Comparison of ENCODE assay signal across 9 mouse cellular contexts in genomic region chr14:71092626-71093326, GRCm38 (mm10).
DNase-seq lines count a peak whose midpoint lies in the region; ATAC-seq and TF ChIP-seq lines count a peak whose summit lies in the region.
"Had no signal": no experiment of that assay in that cellular context is flagged by ENCODE, and none has a peak within 500 bp of the region (broad histone marks: within the 10 kb centered on the region; RNA-seq: fewer than 3 reads in every experiment).

No protein-coding gene starts in this region.

- no peak for ATAC-seq in stomach, postnatal 0 days (ENCODE audit: low FRiP score, low TSS enrichment)
- ATAC-seq in activated CD4-positive, CD25-positive, alpha-beta regulatory T cell, adult 4 months = no peak
- no peak for ATAC-seq in liver, embryonic 11.5 days (replicated peaks; ENCODE audit: low FRiP score)

- TF ChIP-seq CTCF in stomach, postnatal 0 days (IDR thresholded peaks at IDR 0.05; ENCODE audit: low read depth) = no peak

- DNase-seq in frontal cortex, postnatal 36 days (ENCODE audit: low spot score in 2 of 2) = peak; percentile 25 to 48
- DNase-seq in frontal cortex, postnatal 10 days (ENCODE audit: low spot score in 2 of 2) = no peak
- peak; percentile 8 for DNase-seq in adipocyte (ENCODE audit: low spot score)
- DNase-seq in gastrocnemius, postnatal 25 days = peak; percentile 36
- DNase-seq in left cerebral cortex, postnatal 4 days = peak; percentile 74
- DNase-seq in stomach, postnatal 0 days (ENCODE audit: low spot score) = no peak
- DNase-seq in liver, embryonic 11.5 days (ENCODE audit: low spot score) = no peak

- H3K27me3 ChIP-seq in stomach, postnatal 0 days (ENCODE audit: control insufficient read depth, insufficient read depth, low read length) = no peaks in the 10 kb centered on the region
- H3K27me3 ChIP-seq in liver, embryonic 11.5 days (replicated peaks; ENCODE audit: control insufficient read depth, insufficient read depth, low read length) = no peaks in the 10 kb centered on the region

- H3K4me2 ChIP-seq in stomach, postnatal 0 days (replicated peaks; ENCODE audit: low read depth) = no peak overlapping the region
- no peak overlapping the region for H3K4me2 ChIP-seq in liver, embryonic 11.5 days

- TF ChIP-seq EP300 in stomach, postnatal 0 days (optimal IDR thresholded peaks at IDR 0.05) = no peak

- H3K9ac ChIP-seq in stomach, postnatal 0 days (ENCODE audit: low read length) = no peak overlapping the region
- H3K9ac ChIP-seq in liver, embryonic 11.5 days (ENCODE audit: low read depth, low read length) = no peak overlapping the region

- 50% methylated on average over 8 of the region's 8 CpGs for WGBS in stomach, postnatal 0 days
- 67% methylated on average over 8 of the region's 8 CpGs for WGBS in liver, embryonic 11.5 days

- intact Hi-C loops in left cerebral cortex, postnatal 4 days (cut with DNase I) = no loop called here

- no peaks in the 10 kb centered on the region for H3K9me3 ChIP-seq in stomach, postnatal 0 days (ENCODE audit: control insufficient read depth, low read length)
- no peaks in the 10 kb centered on the region for H3K9me3 ChIP-seq in liver, embryonic 11.5 days (ENCODE audit: control insufficient read depth, low read length)

- H3K27ac ChIP-seq in stomach, postnatal 0 days (replicated peaks) = no peak overlapping the region
- no peak overlapping the region for H3K27ac ChIP-seq in liver, embryonic 11.5 days (ENCODE audit: low read depth, low read length)

- H3K4me3 ChIP-seq in stomach, postnatal 0 days (ENCODE audit: low read depth, low read length) = no peak overlapping the region
- H3K4me3 ChIP-seq in liver, embryonic 11.5 days (ENCODE audit: low read depth, low read length) = no peak overlapping the region
- H3K4me3 ChIP-seq: myocyte had no signal

- H3K36me3 ChIP-seq in stomach, postnatal 0 days (ENCODE audit: control insufficient read depth, insufficient read depth, low read length) = no peaks in the 10 kb centered on the region
- H3K36me3 ChIP-seq in liver, embryonic 11.5 days (ENCODE audit: control insufficient read depth, insufficient read depth, low read length) = no peaks in the 10 kb centered on the region

- no peaks in the 10 kb centered on the region for H3K4me1 ChIP-seq in stomach, postnatal 0 days (replicated peaks; ENCODE audit: control insufficient read depth, insufficient read depth)
- no peaks in the 10 kb centered on the region for H3K4me1 ChIP-seq in liver, embryonic 11.5 days (replicated peaks; ENCODE audit: control insufficient read depth, insufficient read depth, low read length)

Comparison
In these comparisons a context has a peak if more than half of its experiments do, and no peak if none do; other contexts are left out.
1. DNase-seq: peak in frontal cortex, postnatal 36 days (2 of 2), adipocyte (single experiment), gastrocnemius, postnatal 25 days (single experiment) and left cerebral cortex, postnatal 4 days (single experiment); none in frontal cortex, postnatal 10 days (0 of 2), stomach, postnatal 0 days (single experiment) and liver, embryonic 11.5 days (single experiment).